Mouse (Mus musculus) gastrocnemius, postnatal 10 days (tissue): ENCODE measurements around the gene Kremen2. TPM values are rescaled to one million over a fixed set of nuclear protein-coding genes. Genes with fewer than 3 reads are reported as not detected.
A peak's percentile ranks its signal among the peaks of the same experiment; 100 is the strongest.

Experiments
- DNase-seq: peaks from one replicate; pipeline ENCODE4 v3.0.0; 2021; ENCODE audit warnings: mixed read lengths
- total RNA-seq, 2 experiments: library from RNA; stranded (reverse); gene quantifications; 2 replicates each; pipeline ENCODE4 v1.2.3; 2021

Kremen2 gene
- total RNA-seq, 2 experiments from 2014 or later = not detected

GRCm38 (mm10) chr17:23758801-23759200, 13.2 kb upstream of the Kremen2 start:
- no peak for DNase-seq

GRCm38 (mm10) chr17:23757581-23757980, 11.9 kb upstream of the Kremen2 start:
- no peak for DNase-seq

GRCm38 (mm10) chr17:23755689-23756088, 10.1 kb upstream of the Kremen2 start:
- DNase-seq = no peak

- no peak for DNase-seq
These were observed 4.0 kb upstream of the Kremen2 start for GRCm38 (mm10) chr17:23749400-23750191.

- peak; percentile 51 for DNase-seq
These were observed 3.2 kb upstream of the Kremen2 start for GRCm38 (mm10) chr17:23748631-23749391.

- no peak for DNase-seq
These were observed 2.4 kb upstream of the Kremen2 start for GRCm38 (mm10) chr17:23748026-23748425.

GRCm38 (mm10) chr17:23747471-23747870, 1.8 kb upstream of the Kremen2 start:
- DNase-seq = no peak

GRCm38 (mm10) chr17:23746767-23747166, 1.1 kb upstream of the Kremen2 start:
- DNase-seq = no peak

- peak; percentile 15 for DNase-seq
These were observed 678 bp upstream of the Kremen2 start for GRCm38 (mm10) chr17:23746311-23746710.

GRCm38 (mm10) chr17:23744651-23745050, 982 bp downstream of the Kremen2 start:
- DNase-seq = no peak

- DNase-seq = no peak
These were observed 1.6 kb downstream of the Kremen2 start for GRCm38 (mm10) chr17:23744076-23744475.

- DNase-seq = no peak
These were observed 2.7 kb downstream of the Kremen2 start for GRCm38 (mm10) chr17:23742941-23743340.

GRCm38 (mm10) chr17:23742210-23742793, 3.3 kb downstream of the Kremen2 start:
- peak; percentile 30 for DNase-seq

GRCm38 (mm10) chr17:23741359-23742209, 4.0 kb downstream of the Kremen2 start:
- DNase-seq = no peak

- no peak for DNase-seq
These were observed 5.0 kb downstream of the Kremen2 start, which contains the start of gene Paqr4 for GRCm38 (mm10) chr17:23740598-23741021. Gene Paqr4 (minus strand): TSS chr17:23740867.

- peak; percentile 83 for DNase-seq
These were observed 5.5 kb downstream of the Kremen2 start for GRCm38 (mm10) chr17:23740136-23740584.

GRCm38 (mm10) chr17:23739202-23740135, 6.2 kb downstream of the Kremen2 start:
- DNase-seq = peak; percentile 37

- DNase-seq = no peak
These were observed 6.8 kb downstream of the Kremen2 start for GRCm38 (mm10) chr17:23738836-23739201.

GRCm38 (mm10) chr17:23737493-23738445, 7.9 kb downstream of the Kremen2 start:
- DNase-seq = no peak

- DNase-seq = no peak
These were observed 11.3 kb downstream of the Kremen2 start for GRCm38 (mm10) chr17:23734341-23734740.
